Mouse (Mus musculus): ENCODE data around the gene Rreb1. TPM values are rescaled to one million over a fixed set of nuclear protein-coding genes. Genes with fewer than 3 reads are reported as not detected.

Rreb1 gene
- polyA plus RNA-seq, 1 experiment from 2014 or later: 9.0 TPM

GRCm38 (mm10) chr13:37989701-37990100, 211.5 kb downstream of the Rreb1 start:
- Histone ChIP-seq H3K9ac (ENCODE audit: low read depth, low read length) (no peak overlapping the region), H3K36me3 (ENCODE audit: insufficient read depth, low read length) (peaks cover 53% of the 10 kb centered on the region), H3K27me3 (ENCODE audit: insufficient read depth, low read length) (no peaks in the 10 kb centered on the region), H3K9me3 (replicated peaks; ENCODE audit: low read length) (no peaks in the 10 kb centered on the region), H3K4me1 (replicated peaks; ENCODE audit: insufficient read depth, low read length) (0 out of 2 replicates have a peak, but pooled peaks cover 5% of the 10 kb centered on the region), H3K27ac (no peak overlapping the region), H3K4me3 (replicated peaks; ENCODE audit: low read depth, low read length) (no peak overlapping the region), H3K4me2 (ENCODE audit: low read length) (no peak overlapping the region)
- DNase-seq (ENCODE audit: low spot score) (no peak), ATAC-seq (replicated peaks; ENCODE audit: low FRiP score, low read depth) (no peak)
- TF ChIP-seq CTCF (IDR thresholded peaks at IDR 0.05; ENCODE audit: low read depth): no peak
- WGBS: 91% methylated on average over 8 of the region's 8 CpGs

GRCm38 (mm10) chr13:37992638-37993371, 214.6 kb downstream of the Rreb1 start:
- Histone ChIP-seq H3K4me3 (replicated peaks; ENCODE audit: low read depth, low read length) (peak overlapping the region; percentile 98), H3K27ac (peak overlapping the region; percentile 96; the same call in 1 of the 2 replicates), H3K4me1 (replicated peaks; ENCODE audit: insufficient read depth, low read length) (0 out of 2 replicates have a peak, but pooled peaks cover 5% of the 10 kb centered on the region), H3K9me3 (replicated peaks; ENCODE audit: low read length) (no peaks in the 10 kb centered on the region), H3K27me3 (ENCODE audit: insufficient read depth, low read length) (no peaks in the 10 kb centered on the region), H3K36me3 (ENCODE audit: insufficient read depth, low read length) (peaks cover 28% of the 10 kb centered on the region), H3K9ac (ENCODE audit: low read depth, low read length) (peak overlapping the region; percentile 98), H3K4me2 (ENCODE audit: low read length) (peak overlapping the region; percentile 74)
- TF ChIP-seq CTCF (IDR thresholded peaks at IDR 0.05; ENCODE audit: low read depth): no peak
- ATAC-seq (replicated peaks; ENCODE audit: low FRiP score, low read depth) (no peak), DNase-seq (ENCODE audit: low spot score) (peak; percentile 50)
- 6% methylated on average over 10 of the region's 10 CpGs for WGBS

DNA sequence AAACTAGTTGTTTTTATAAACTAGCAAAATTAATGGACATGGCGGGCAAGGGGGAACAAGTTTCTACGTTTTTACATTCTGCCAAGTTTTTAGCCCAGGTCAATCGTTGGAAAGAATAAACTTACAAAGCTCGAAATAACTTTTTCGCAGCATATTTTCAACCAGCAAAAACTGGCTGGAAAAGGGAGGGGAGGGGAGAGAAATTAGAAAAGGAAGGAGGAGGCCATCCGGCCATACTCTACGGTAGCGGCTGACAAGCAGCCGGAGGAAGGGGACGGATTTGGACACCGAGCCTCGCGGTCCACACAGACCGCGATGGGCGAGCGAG, 215.1 kb downstream of the Rreb1 start:
- under 1% methylated on average over 17 of the region's 17 CpGs for WGBS
- Histone ChIP-seq H3K27ac (peak overlapping the region; percentile 96), H3K9me3 (replicated peaks; ENCODE audit: low read length) (no peaks in the 10 kb centered on the region), H3K27me3 (ENCODE audit: insufficient read depth, low read length) (no peaks in the 10 kb centered on the region), H3K9ac (ENCODE audit: low read depth, low read length) (peak overlapping the region; percentile 98), H3K36me3 (ENCODE audit: insufficient read depth, low read length) (peaks cover 23% of the 10 kb centered on the region), H3K4me1 (replicated peaks; ENCODE audit: insufficient read depth, low read length) (0 out of 2 replicates have a peak, but pooled peaks cover 5% of the 10 kb centered on the region), H3K4me3 (replicated peaks; ENCODE audit: low read depth, low read length) (peak overlapping the region; percentile 98), H3K4me2 (ENCODE audit: low read length) (peak overlapping the region; percentile 74)
- ATAC-seq (replicated peaks; ENCODE audit: low FRiP score, low read depth): peak; percentile 44; the same call in 1 of the 2 replicates
- no peak for TF ChIP-seq CTCF (IDR thresholded peaks at IDR 0.05; ENCODE audit: low read depth)
- no peak for DNase-seq (ENCODE audit: low spot score)

GRCm38 (mm10) chr13:37993704-37994404, 215.7 kb downstream of the Rreb1 start, which contains the start of gene Ssr1:
TSS of gene Ssr1 (minus strand) at chr13:37994217.
- Histone ChIP-seq H3K4me3 (replicated peaks; ENCODE audit: low read depth, low read length) (peak within 1 kb of the TSS; percentile 98), H3K4me2 (ENCODE audit: low read length) (peak within 1 kb of the TSS; percentile 74), H3K4me1 (replicated peaks; ENCODE audit: insufficient read depth, low read length) (0 out of 2 replicates have a peak, but pooled peaks cover 5% of the 10 kb centered on the region), H3K27ac (peak within 1 kb of the TSS; percentile 96), H3K9me3 (replicated peaks; ENCODE audit: low read length) (no peaks in the 10 kb centered on the region), H3K36me3 (ENCODE audit: insufficient read depth, low read length) (peaks cover 18% of the 10 kb centered on the region), H3K27me3 (ENCODE audit: insufficient read depth, low read length) (no peaks in the 10 kb centered on the region), H3K9ac (ENCODE audit: low read depth, low read length) (peak within 1 kb of the TSS; percentile 98)
- DNase-seq (ENCODE audit: low spot score) (peak; percentile 98), ATAC-seq (replicated peaks; ENCODE audit: low FRiP score, low read depth) (peak; percentile 98)
- TF ChIP-seq CTCF (IDR thresholded peaks at IDR 0.05; ENCODE audit: low read depth): no peak
- WGBS: under 1% methylated on average over 79 of the region's 89 CpGs

DNA sequence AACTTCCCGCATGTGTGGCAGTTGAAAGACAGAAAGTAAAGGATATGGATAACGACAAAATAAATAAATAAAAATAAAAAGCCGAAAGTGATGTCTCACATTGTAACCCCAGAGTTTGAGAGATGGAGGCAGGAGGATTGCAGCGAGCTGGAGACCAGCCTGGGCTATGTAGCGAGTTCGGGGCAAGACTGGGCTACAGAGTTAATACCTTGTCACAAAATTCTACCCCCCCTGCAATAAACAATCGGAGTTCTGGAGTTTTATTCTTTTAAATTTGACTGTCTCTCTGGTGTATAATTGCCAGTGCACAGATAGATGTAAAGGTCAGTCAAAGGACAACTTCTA, 216.2 kb downstream of the Rreb1 start:
- DNase-seq (ENCODE audit: low spot score) (no peak), ATAC-seq (replicated peaks; ENCODE audit: low FRiP score, low read depth) (peak; percentile 25; the same call in 1 of the 2 replicates)
- Histone ChIP-seq H3K9me3 (replicated peaks; ENCODE audit: low read length) (no peaks in the 10 kb centered on the region), H3K4me3 (replicated peaks; ENCODE audit: low read depth, low read length) (peak overlapping the region; percentile 98), H3K4me2 (ENCODE audit: low read length) (peak overlapping the region; percentile 74), H3K4me1 (replicated peaks; ENCODE audit: insufficient read depth, low read length) (0 out of 2 replicates have a peak, but pooled peaks cover 5% of the 10 kb centered on the region), H3K27me3 (ENCODE audit: insufficient read depth, low read length) (no peaks in the 10 kb centered on the region), H3K36me3 (ENCODE audit: insufficient read depth, low read length) (peaks cover 13% of the 10 kb centered on the region), H3K9ac (ENCODE audit: low read depth, low read length) (peak overlapping the region; percentile 38; the same call in 1 of the 2 replicates), H3K27ac (0 out of 2 replicates have a peak overlapping the region, but pooled peaks have one; percentile 10)
- 20% methylated on average over 7 of the region's 7 CpGs for WGBS
- TF ChIP-seq CTCF (IDR thresholded peaks at IDR 0.05; ENCODE audit: low read depth): no peak

DNA sequence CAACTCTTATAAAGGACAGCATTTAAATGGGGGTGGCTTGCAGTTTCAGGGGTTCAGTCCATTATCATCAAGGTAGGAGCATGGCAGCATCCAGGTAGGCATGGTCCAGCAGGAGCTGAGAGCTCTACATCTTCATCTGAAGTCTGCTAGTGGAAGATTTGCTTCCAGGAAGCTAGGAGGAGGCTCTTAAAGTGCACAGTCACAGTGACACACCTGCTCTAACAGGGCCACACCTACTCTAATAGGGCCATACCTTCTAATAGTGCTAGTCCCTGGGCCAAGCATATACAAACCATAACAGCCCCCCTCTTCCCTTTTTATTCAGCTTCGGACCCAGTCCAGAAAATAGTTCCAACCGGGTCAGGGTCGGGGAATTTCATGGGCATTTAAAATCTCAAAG, 221.5 kb downstream of the Rreb1 start:
- H3K36me3 ChIP-seq (ENCODE audit: insufficient read depth, low read length): no peaks in the 10 kb centered on the region
- TF ChIP-seq CTCF (IDR thresholded peaks at IDR 0.05; ENCODE audit: low read depth): no peak
- H3K4me3 ChIP-seq (replicated peaks; ENCODE audit: low read depth, low read length): no peak overlapping the region
- WGBS: 87% methylated on average over 3 of the region's 3 CpGs
- ATAC-seq (replicated peaks; ENCODE audit: low FRiP score, low read depth) (no peak), DNase-seq (ENCODE audit: low spot score) (no peak)
- H3K27ac ChIP-seq: no peak overlapping the region
- H3K27me3 ChIP-seq (ENCODE audit: insufficient read depth, low read length): no peaks in the 10 kb centered on the region
- H3K4me1 ChIP-seq (replicated peaks; ENCODE audit: insufficient read depth, low read length): no peaks in the 10 kb centered on the region
- H3K9ac ChIP-seq (ENCODE audit: low read depth, low read length): no peak overlapping the region
- no peaks in the 10 kb centered on the region for H3K9me3 ChIP-seq (replicated peaks; ENCODE audit: low read length)
- no peak overlapping the region for H3K4me2 ChIP-seq (ENCODE audit: low read length)

Other genes with a start within 250 kb of the Rreb1 start
- 116 and 128 TPM in 2 replicates for gene Ssr1, start 215.8 kb downstream of the Rreb1 start, polyA plus RNA-seq (2015; fragmentation: Nextera tagmentation; extraction: Ambion mirVana)